Mouse (Mus musculus) myocyte (in vitro differentiated cells): ENCODE data around the gene Aagab. TPM values are rescaled to one million over a fixed set of nuclear protein-coding genes. Genes with fewer than 3 reads are reported as not detected.
A peak's percentile ranks its signal among the peaks of the same experiment; 100 is the strongest.

ENCODE experiments used
- H3K27me3 ChIP-seq: one replicate; pipeline ENCODE4 v1.6.1; 2011; ENCODE audit not compliant: control insufficient read depth, insufficient read depth, insufficient read length
- H3K36me3 ChIP-seq: one replicate; pipeline ENCODE4 v1.6.1; 2011; ENCODE audit not compliant: control insufficient read depth, insufficient read depth
- H3K4me2 ChIP-seq: one replicate; pipeline ENCODE4 v1.6.1; 2011; ENCODE audit warnings: low read depth, control low read depth
- H3K4me3 ChIP-seq: one replicate; pipeline ENCODE4 v1.5.1; 2011; ENCODE audit warnings: mild to moderate bottlenecking, control low read depth, moderate library complexity
- H3K79me2 ChIP-seq: one replicate; pipeline ENCODE4 v1.6.1; 2011; ENCODE audit not compliant: control insufficient read depth, insufficient read depth
- H3ac ChIP-seq: one replicate; pipeline ENCODE4 v1.6.1; 2011; ENCODE audit not compliant: control insufficient read depth, insufficient read length
- CEBPB ChIP-seq: IDR thresholded peaks from 2 replicates; pipeline ENCODE4 v1.6.1; 2011; ENCODE audit warnings: mild to moderate bottlenecking, moderate library complexity; ENCODE audit not compliant: poor library complexity, insufficient read depth, severe bottlenecking
- E2F4 ChIP-seq: IDR thresholded peaks from one replicate; pipeline ENCODE4 v1.6.1; 2011; ENCODE audit warnings: mild to moderate bottlenecking, control low read depth, moderate library complexity; ENCODE audit not compliant: insufficient read depth
- MAX ChIP-seq: IDR thresholded peaks from one replicate; pipeline ENCODE4 v1.6.1; 2011; ENCODE audit warnings: low read depth, mild to moderate bottlenecking, control low read depth
- MYOD1 ChIP-seq, 3 experiments: IDR thresholded peaks; one replicate each; pipeline ENCODE4 v1.6.1; 2011; ENCODE audit warnings: control low read depth in 2 of 3, low read depth in 2 of 3, mild to moderate bottlenecking in 2 of 3, moderate library complexity in 1 of 3; ENCODE audit not compliant: insufficient read length in 2 of 3, control insufficient read depth in 1 of 3
- MYOG ChIP-seq, 3 experiments: IDR thresholded peaks; one replicate each; pipeline ENCODE4 v1.6.1; 2011; ENCODE audit warnings: control low read depth in 2 of 3, low read depth in 2 of 3, mild to moderate bottlenecking in 2 of 3; ENCODE audit not compliant: insufficient read length in 2 of 3, control insufficient read depth in 1 of 3, insufficient read depth in 1 of 3
- POLR2A ChIP-seq: IDR thresholded peaks from one replicate; pipeline ENCODE4 v1.6.1; 2011; ENCODE audit warnings: low read depth, mild to moderate bottlenecking, control low read depth, moderate library complexity; ENCODE audit not compliant: insufficient read length
- POLR2AphosphoS2 ChIP-seq: IDR thresholded peaks from one replicate; pipeline ENCODE4 v1.6.1; 2011; ENCODE audit warnings: low read depth, control low read depth; ENCODE audit not compliant: insufficient read length
- REST ChIP-seq: IDR thresholded peaks from one replicate; pipeline ENCODE4 v1.6.1; 2011; ENCODE audit warnings: mild to moderate bottlenecking, control low read depth, moderate library complexity; ENCODE audit not compliant: insufficient read depth, insufficient read length
- SRF ChIP-seq: IDR thresholded peaks from one replicate; pipeline ENCODE4 v1.6.1; 2011; ENCODE audit warnings: low read depth; ENCODE audit not compliant: control insufficient read depth, insufficient read length
- TCF12 ChIP-seq: IDR thresholded peaks from one replicate; pipeline ENCODE4 v1.6.1; 2011; ENCODE audit warnings: mild to moderate bottlenecking, control low read depth; ENCODE audit not compliant: poor library complexity, insufficient read depth, severe bottlenecking
- TCF3 ChIP-seq: IDR thresholded peaks from one replicate; pipeline ENCODE4 v1.6.1; 2011; ENCODE audit warnings: low read depth, control low read depth; ENCODE audit not compliant: insufficient read length
- USF1 ChIP-seq: IDR thresholded peaks from one replicate; pipeline ENCODE4 v1.6.1; 2011; ENCODE audit warnings: low read depth, mild to moderate bottlenecking, control low read depth, moderate library complexity
- polyA plus RNA-seq: library from polyadenylated mRNA; unstranded; fragments of >200 nt; fragmentation: generic; extraction: Trizol; gene quantifications from one replicate; pipeline ENCODE4 v1.2.1, GENCODE M21; 2012; ENCODE audit warnings: missing spikeins

The Aagab gene
- polyA plus RNA-seq, 1 experiment: 10.4 TPM

GRCm38 (mm10) chr9:63609246-63609645 lies 6.8 kb downstream of the Aagab start:
- Histone ChIP-seq H3K36me3 (no peaks in the 10 kb centered on the region), H3K4me2 (no peak overlapping the region), H3K4me3 (no peak overlapping the region), H3ac (no peak overlapping the region), H3K79me2 (peaks cover 39% of the 10 kb centered on the region), H3K27me3 (no peaks in the 10 kb centered on the region)
- TF ChIP-seq MYOG (IDR thresholded peaks at IDR 0.05; ENCODE audit: control insufficient read depth in 1 of 3, insufficient read depth in 1 of 3, insufficient read length in 2 of 3, low read depth in 2 of 3) (no peak), POLR2A (no peak), REST (no peak), MAX (no peak), TCF12 (no peak), CEBPB (no peak), POLR2AphosphoS2 (no peak), TCF3 (no peak)

- Histone ChIP-seq H3K4me2 (no peak overlapping the region), H3K36me3 (no peaks in the 10 kb centered on the region), H3K79me2 (peaks cover 42% of the 10 kb centered on the region), H3K4me3 (no peak overlapping the region), H3ac (no peak overlapping the region), H3K27me3 (no peaks in the 10 kb centered on the region)
- no peak for TF ChIP-seq POLR2AphosphoS2
- TF ChIP-seq POLR2A: no peak
- TF ChIP-seq E2F4: no peak
- TF ChIP-seq MAX: no peak
- no peak for TF ChIP-seq USF1
- TF ChIP-seq TCF12: no peak
- TF ChIP-seq MYOG (IDR thresholded peaks at IDR 0.05; ENCODE audit: control insufficient read depth in 1 of 3, insufficient read depth in 1 of 3, insufficient read length in 2 of 3, low read depth in 2 of 3): no peak
- no peak for TF ChIP-seq SRF
- TF ChIP-seq TCF3: no peak
- TF ChIP-seq MYOD1 (IDR thresholded peaks at IDR 0.05; ENCODE audit: control insufficient read depth in 1 of 3, insufficient read length in 2 of 3, low read depth in 2 of 3): no peak
- no peak for TF ChIP-seq REST
- TF ChIP-seq CEBPB: no peak
These were observed 7.3 kb downstream of the Aagab start for GRCm38 (mm10) chr9:63609776-63610175.

- H3K4me3 ChIP-seq: no peak overlapping the region
- no peak overlapping the region for H3ac ChIP-seq
- no peaks in the 10 kb centered on the region for H3K36me3 ChIP-seq
- H3K4me2 ChIP-seq: peak overlapping the region; percentile 92
- peaks cover 37% of the 10 kb centered on the region for H3K79me2 ChIP-seq
- TF ChIP-seq MYOG (IDR thresholded peaks at IDR 0.05; ENCODE audit: control insufficient read depth in 1 of 3, insufficient read depth in 1 of 3, insufficient read length in 2 of 3, low read depth in 2 of 3) (no peak), TCF3 (no peak), POLR2A (no peak), TCF12 (no peak), E2F4 (no peak), SRF (no peak), MAX (no peak)
- no peaks in the 10 kb centered on the region for H3K27me3 ChIP-seq
These were observed 7.8 kb downstream of the Aagab start for GRCm38 (mm10) chr9:63610231-63610630.

- no peak overlapping the region for H3K4me3 ChIP-seq
- no peaks in the 10 kb centered on the region for H3K27me3 ChIP-seq
- no peak overlapping the region for H3ac ChIP-seq
- peak overlapping the region; percentile 92 for H3K4me2 ChIP-seq
- H3K36me3 ChIP-seq: no peaks in the 10 kb centered on the region
- TF ChIP-seq CEBPB (0 out of 2 replicates have a peak, but pooled peaks have one; percentile 24), TCF12 (peak; percentile 6), MYOD1 (IDR thresholded peaks at IDR 0.05; ENCODE audit: control insufficient read depth in 1 of 3, insufficient read length in 2 of 3, low read depth in 2 of 3) (peak in 2 of 3 experiments; percentile 74 to 82), MAX (peak; percentile 17), SRF (no peak), MYOG (IDR thresholded peaks at IDR 0.05; ENCODE audit: control insufficient read depth in 1 of 3, insufficient read depth in 1 of 3, insufficient read length in 2 of 3, low read depth in 2 of 3) (peak in 2 of 3 experiments; percentile 60 to 68), REST (no peak)
- H3K79me2 ChIP-seq: peaks cover 32% of the 10 kb centered on the region
These were observed 8.4 kb downstream of the Aagab start for GRCm38 (mm10) chr9:63610841-63611366.

GRCm38 (mm10) chr9:63611967-63612366 lies 9.5 kb downstream of the Aagab start:
- no peak overlapping the region for H3ac ChIP-seq
- peaks cover 32% of the 10 kb centered on the region for H3K79me2 ChIP-seq
- H3K36me3 ChIP-seq: no peaks in the 10 kb centered on the region
- peak overlapping the region; percentile 92 for H3K4me2 ChIP-seq
- H3K27me3 ChIP-seq: no peaks in the 10 kb centered on the region
- H3K4me3 ChIP-seq: no peak overlapping the region
- TF ChIP-seq TCF12 (no peak), E2F4 (no peak), POLR2AphosphoS2 (no peak), MYOG (IDR thresholded peaks at IDR 0.05; ENCODE audit: control insufficient read depth in 1 of 3, insufficient read depth in 1 of 3, insufficient read length in 2 of 3, low read depth in 2 of 3) (no peak), TCF3 (no peak), USF1 (no peak), SRF (no peak), REST (no peak), MYOD1 (IDR thresholded peaks at IDR 0.05; ENCODE audit: control insufficient read depth in 1 of 3, insufficient read length in 2 of 3, low read depth in 2 of 3) (no peak), POLR2A (no peak), CEBPB (no peak), MAX (no peak)
